Mouse (Mus musculus): ENCODE data around the gene Mrpl24. TPM values are rescaled to one million over a fixed set of nuclear protein-coding genes. Genes with fewer than 3 reads are reported as not detected.

The Mrpl24 gene
- polyA plus RNA-seq, 1 experiment = 69.7 TPM

- peaks cover 2% of the 10 kb centered on the region for H3K79me3 ChIP-seq (ENCODE audit: low read depth)
- H3K79me2 ChIP-seq (ENCODE audit: control insufficient read depth, insufficient read depth) = peaks cover 9% of the 10 kb centered on the region
- H3K27me3 ChIP-seq (ENCODE audit: control insufficient read depth, insufficient read depth, insufficient read length) = no peaks in the 10 kb centered on the region
- no peak for TF ChIP-seq MAX (IDR thresholded peaks at IDR 0.05)
- TF ChIP-seq CEBPB (IDR thresholded peaks at IDR 0.05; ENCODE audit: low read depth) = no peak
- TF ChIP-seq MYOG (IDR thresholded peaks at IDR 0.05; ENCODE audit: control insufficient read depth, extremely low read depth, insufficient read length) = no peak
- TF ChIP-seq FOSL1 (IDR thresholded peaks at IDR 0.05; ENCODE audit: insufficient read depth, low read length, poor library complexity, severe bottlenecking) = no peak
- no peak for TF ChIP-seq MYOD1 (IDR thresholded peaks at IDR 0.05; ENCODE audit: control insufficient read depth, insufficient read length, low read depth)
- TF ChIP-seq CTCF (IDR thresholded peaks at IDR 0.05; ENCODE audit: control insufficient read depth, insufficient read depth, insufficient read length) = no peak
- TF ChIP-seq USF1 (IDR thresholded peaks at IDR 0.05; ENCODE audit: low read depth) = no peak
- H3K36me3 ChIP-seq (ENCODE audit: control insufficient read depth, insufficient read depth) = peaks cover 54% of the 10 kb centered on the region
- no peak overlapping the region for H3K4me3 ChIP-seq (ENCODE audit: insufficient read depth, poor library complexity, severe bottlenecking)
- H3ac ChIP-seq (ENCODE audit: control insufficient read depth, insufficient read length, low read depth) = no peak overlapping the region
Measured at GRCm38 (mm10) chr3:87943586-87943985, 24.3 kb downstream of the Mrpl24 start.

DNA sequence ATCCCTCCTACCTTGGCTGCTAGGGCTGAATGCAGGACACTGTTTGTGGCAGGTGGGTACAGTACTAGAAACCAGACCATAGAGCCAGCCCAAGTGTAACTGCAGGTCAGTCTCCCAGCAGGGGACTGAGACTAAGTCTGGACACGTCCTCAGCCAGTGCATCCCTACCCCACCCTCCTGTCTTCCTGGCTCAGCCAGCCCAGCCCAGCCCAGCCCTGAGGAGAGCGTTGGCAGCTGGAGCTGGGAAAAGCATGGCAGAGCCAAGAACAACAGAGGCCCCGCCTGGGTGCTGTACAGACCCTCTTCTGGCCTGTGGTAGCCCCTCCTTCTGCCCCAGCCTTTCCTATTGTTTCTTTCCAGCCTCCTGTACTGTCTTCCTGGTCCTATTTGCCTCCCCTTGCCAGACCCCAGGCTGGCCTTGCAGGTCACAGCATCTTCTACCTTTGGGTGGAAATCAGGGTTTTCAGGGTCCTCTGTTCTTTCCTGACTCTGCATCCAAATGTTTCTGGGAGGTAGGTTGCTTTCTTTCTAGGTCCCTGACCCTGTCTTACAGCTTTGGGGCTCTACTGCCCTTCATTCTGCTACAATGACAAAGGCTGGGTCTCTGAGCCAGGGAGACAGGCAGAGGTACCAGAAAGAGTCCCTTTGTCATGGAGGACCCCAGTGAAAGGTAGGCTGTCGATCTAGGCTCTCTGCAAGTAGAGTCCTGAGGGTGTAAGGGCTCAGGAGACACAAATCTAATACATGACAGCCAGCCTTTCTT is 25.7 kb downstream of the Mrpl24 start:
- no peak overlapping the region for H3ac ChIP-seq (ENCODE audit: control insufficient read depth, insufficient read length, low read depth)
- no peak overlapping the region for H3K4me3 ChIP-seq (ENCODE audit: insufficient read depth, poor library complexity, severe bottlenecking)
- no peaks in the 10 kb centered on the region for H3K79me2 ChIP-seq (ENCODE audit: control insufficient read depth, insufficient read depth)
- TF ChIP-seq CTCF (IDR thresholded peaks at IDR 0.05; ENCODE audit: control insufficient read depth, insufficient read depth, insufficient read length) = no peak
- H3K36me3 ChIP-seq (ENCODE audit: control insufficient read depth, insufficient read depth) = peaks cover 41% of the 10 kb centered on the region
- H3K27me3 ChIP-seq (ENCODE audit: control insufficient read depth, insufficient read depth, insufficient read length) = no peaks in the 10 kb centered on the region
- H3K79me3 ChIP-seq (ENCODE audit: low read depth) = no peaks in the 10 kb centered on the region

GRCm38 (mm10) chr3:87945781-87946540 is 26.7 kb downstream of the Mrpl24 start:
- H3K36me3 ChIP-seq (ENCODE audit: control insufficient read depth, insufficient read depth) = peaks cover 31% of the 10 kb centered on the region
- TF ChIP-seq FOSL1 (IDR thresholded peaks at IDR 0.05; ENCODE audit: insufficient read depth, low read length, poor library complexity, severe bottlenecking) (no peak), CEBPB (IDR thresholded peaks at IDR 0.05; ENCODE audit: low read depth) (no peak), MYOG (IDR thresholded peaks at IDR 0.05; ENCODE audit: control insufficient read depth, extremely low read depth, insufficient read length) (no peak), USF1 (IDR thresholded peaks at IDR 0.05; ENCODE audit: low read depth) (no peak), MAX (IDR thresholded peaks at IDR 0.05) (no peak), MYOD1 (IDR thresholded peaks at IDR 0.05; ENCODE audit: control insufficient read depth, insufficient read length, low read depth) (no peak), CTCF (IDR thresholded peaks at IDR 0.05; ENCODE audit: control insufficient read depth, insufficient read depth, insufficient read length) (no peak)
- H3K79me3 ChIP-seq (ENCODE audit: low read depth) = no peaks in the 10 kb centered on the region
- no peak overlapping the region for H3ac ChIP-seq (ENCODE audit: control insufficient read depth, insufficient read length, low read depth)
- no peaks in the 10 kb centered on the region for H3K27me3 ChIP-seq (ENCODE audit: control insufficient read depth, insufficient read depth, insufficient read length)
- no peak overlapping the region for H3K4me3 ChIP-seq (ENCODE audit: insufficient read depth, poor library complexity, severe bottlenecking)
- H3K79me2 ChIP-seq (ENCODE audit: control insufficient read depth, insufficient read depth) = no peaks in the 10 kb centered on the region

DNA sequence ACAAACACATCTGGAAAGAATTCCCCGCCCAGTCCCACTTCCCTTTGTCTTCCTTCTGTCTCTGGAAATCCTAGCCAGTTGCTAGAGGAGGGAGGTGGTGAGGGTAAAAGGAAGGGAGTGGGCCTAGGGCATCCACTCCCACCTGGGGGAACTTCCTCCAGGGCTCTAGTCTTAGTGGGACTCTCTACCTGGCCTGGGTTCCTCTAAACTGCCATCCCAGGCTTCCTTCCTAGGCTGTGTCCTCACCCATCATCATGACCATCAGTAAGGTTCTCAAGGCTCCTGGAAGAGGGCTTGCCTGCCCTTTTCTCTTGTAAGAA is 27.2 kb downstream of the Mrpl24 start:
- TF ChIP-seq MYOG (IDR thresholded peaks at IDR 0.05; ENCODE audit: control insufficient read depth, extremely low read depth, insufficient read length) (no peak), USF1 (IDR thresholded peaks at IDR 0.05; ENCODE audit: low read depth) (no peak)
- no peak overlapping the region for H3ac ChIP-seq (ENCODE audit: control insufficient read depth, insufficient read length, low read depth)
- no peaks in the 10 kb centered on the region for H3K79me2 ChIP-seq (ENCODE audit: control insufficient read depth, insufficient read depth)
- H3K4me3 ChIP-seq (ENCODE audit: insufficient read depth, poor library complexity, severe bottlenecking) = no peak overlapping the region
- no peaks in the 10 kb centered on the region for H3K27me3 ChIP-seq (ENCODE audit: control insufficient read depth, insufficient read depth, insufficient read length)
- H3K79me3 ChIP-seq (ENCODE audit: low read depth) = no peaks in the 10 kb centered on the region
- peaks cover 27% of the 10 kb centered on the region for H3K36me3 ChIP-seq (ENCODE audit: control insufficient read depth, insufficient read depth)

GRCm38 (mm10) chr3:87947056-87947810 is 27.9 kb downstream of the Mrpl24 start:
- TF ChIP-seq MAX (IDR thresholded peaks at IDR 0.05) (no peak), USF1 (IDR thresholded peaks at IDR 0.05; ENCODE audit: low read depth) (no peak), MYOD1 (IDR thresholded peaks at IDR 0.05; ENCODE audit: control insufficient read depth, insufficient read length, low read depth) (no peak), CTCF (IDR thresholded peaks at IDR 0.05; ENCODE audit: control insufficient read depth, insufficient read depth, insufficient read length) (no peak), FOSL1 (IDR thresholded peaks at IDR 0.05; ENCODE audit: insufficient read depth, low read length, poor library complexity, severe bottlenecking) (no peak), MYOG (IDR thresholded peaks at IDR 0.05; ENCODE audit: control insufficient read depth, extremely low read depth, insufficient read length) (no peak), CEBPB (IDR thresholded peaks at IDR 0.05; ENCODE audit: low read depth) (no peak)
- Histone ChIP-seq H3ac (ENCODE audit: control insufficient read depth, insufficient read length, low read depth) (no peak overlapping the region), H3K79me3 (ENCODE audit: low read depth) (no peaks in the 10 kb centered on the region), H3K4me3 (ENCODE audit: insufficient read depth, poor library complexity, severe bottlenecking) (no peak overlapping the region), H3K27me3 (ENCODE audit: control insufficient read depth, insufficient read depth, insufficient read length) (no peaks in the 10 kb centered on the region), H3K79me2 (ENCODE audit: control insufficient read depth, insufficient read depth) (no peaks in the 10 kb centered on the region), H3K36me3 (ENCODE audit: control insufficient read depth, insufficient read depth) (peaks cover 21% of the 10 kb centered on the region)

Measured in C2C12 (cell line).